Mouse (Mus musculus) fibroblast of lung, adult 2 months (primary cell): ENCODE measurements at regions not wholly inside any gene's neighbourhood (a gene's known extent, or its start where the extent isn't known, plus 50 kb on each side); places are given as distances from the start of the nearest gene placed in this dataset.

Experiments used
- DNase-seq: peaks from one replicate; pipeline ENCODE4 v3.0.0-alpha.2; 2011; ENCODE audit warnings: low read depth

DNA sequence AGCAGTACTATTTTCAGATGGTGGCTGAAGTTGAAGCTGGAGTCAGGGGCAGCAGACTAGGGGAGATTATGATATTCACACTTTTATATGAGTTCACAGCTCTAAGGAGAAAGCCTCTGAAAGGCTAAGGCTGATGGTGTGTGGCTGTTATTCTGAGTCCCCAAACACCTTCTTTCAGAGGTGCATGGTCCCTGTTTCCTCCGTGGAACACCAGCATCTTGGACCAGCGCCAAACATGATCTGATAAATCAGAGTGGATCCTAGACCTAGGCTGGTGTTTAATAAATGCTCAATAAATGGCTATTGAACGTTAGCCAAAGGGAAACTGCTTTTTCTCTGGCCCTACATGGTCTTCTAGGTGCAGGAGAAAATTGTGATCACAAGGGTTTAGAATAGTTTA is 269.2 kb downstream of the Agtpbp1 start:
- DNase-seq, result no peak

DNA sequence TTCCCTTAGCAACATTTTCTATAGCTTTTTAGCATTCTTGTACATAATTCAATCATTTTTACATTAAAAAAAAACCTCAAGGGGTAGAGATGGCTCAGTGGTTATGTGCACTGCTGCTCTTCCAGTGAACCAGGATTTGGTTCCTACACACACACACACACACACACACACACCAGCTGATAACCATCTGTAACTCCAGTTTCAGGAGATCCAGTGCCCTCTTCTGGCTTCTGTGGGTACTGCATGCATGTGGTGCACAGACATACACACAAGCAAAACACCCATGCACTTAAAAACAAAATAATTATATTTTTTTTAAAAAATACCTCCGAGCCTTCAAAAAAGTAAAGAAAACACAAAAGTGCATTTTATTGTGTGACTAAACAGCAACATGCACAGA is 270.6 kb downstream of the Agtpbp1 start:
- DNase-seq, result no peak

DNA sequence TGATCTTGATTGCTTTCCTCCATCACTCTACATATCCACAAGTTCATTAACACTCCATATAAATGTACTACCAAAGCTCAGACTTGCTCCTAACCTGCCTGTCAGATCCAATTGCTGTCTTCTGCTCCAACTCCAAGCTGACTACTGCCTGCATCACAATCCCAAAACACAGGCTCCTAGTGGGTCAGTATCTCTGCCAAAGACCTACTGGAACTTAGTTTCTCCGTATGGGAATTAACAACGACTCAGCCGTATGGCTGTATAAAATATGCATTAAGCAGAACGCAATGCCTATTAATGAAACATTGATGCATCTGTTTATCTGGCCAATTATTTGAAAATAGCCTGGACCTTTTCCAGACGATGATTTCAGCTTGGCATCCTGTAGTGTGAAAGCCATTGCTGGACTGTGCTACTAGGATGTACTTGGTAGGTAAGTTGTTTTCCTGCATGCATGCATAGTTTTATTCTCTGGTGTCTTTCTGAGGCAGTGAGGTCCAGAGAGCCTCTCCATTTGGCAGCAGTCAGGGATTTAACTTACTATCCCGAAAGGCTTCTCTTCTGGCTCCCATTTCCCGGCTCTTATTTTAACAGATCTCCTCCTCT is 271.2 kb downstream of the Agtpbp1 start:
- no peak for DNase-seq

GRCm38 (mm10) chr13:59292905-59293304 is 292.1 kb downstream of the Agtpbp1 start:
- no peak for DNase-seq

GRCm38 (mm10) chr13:59289127-59289526 is 295.9 kb downstream of the Agtpbp1 start:
- DNase-seq, result no peak

- no peak for DNase-seq
Observed at GRCm38 (mm10) chr13:59281199-59281598, 303.8 kb downstream of the Agtpbp1 start.

GRCm38 (mm10) chr13:59279136-59279535 is 305.9 kb downstream of the Agtpbp1 start:
- DNase-seq, result no peak

- no peak for DNase-seq
Observed at GRCm38 (mm10) chr13:59271661-59272060, 313.4 kb downstream of the Agtpbp1 start.

DNA sequence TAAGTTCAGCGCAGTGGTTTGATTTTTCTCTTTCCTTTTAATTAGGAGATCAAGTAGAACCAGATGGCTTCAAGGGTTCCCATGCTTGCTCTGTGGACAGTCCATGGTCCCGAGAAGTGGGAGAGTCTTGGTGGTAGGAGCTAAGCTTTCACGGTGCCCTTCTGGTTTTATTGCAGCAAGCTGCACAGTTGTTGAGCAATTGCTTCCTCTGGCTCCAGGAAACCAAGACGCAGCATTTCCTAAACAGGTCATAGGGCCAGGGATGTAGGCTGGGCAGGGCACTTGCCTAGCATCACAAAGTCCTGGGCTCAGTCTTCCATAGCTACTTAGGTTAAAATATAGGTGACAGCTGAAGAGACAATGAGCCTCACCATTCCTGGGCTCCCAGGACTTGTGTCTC is 318.2 kb downstream of the Agtpbp1 start:
- DNase-seq, result no peak

- DNase-seq, result no peak
Observed at GRCm38 (mm10) chr13:59264126-59264525, 320.9 kb downstream of the Agtpbp1 start.

- DNase-seq, result no peak
Observed at GRCm38 (mm10) chr13:59261924-59262323, 323.1 kb downstream of the Agtpbp1 start.

GRCm38 (mm10) chr13:59255798-59256435 is 329.1 kb downstream of the Agtpbp1 start:
- DNase-seq, result no peak

- no peak for DNase-seq
Observed at GRCm38 (mm10) chr13:59253667-59254558, 331.1 kb downstream of the Agtpbp1 start.

- no peak for DNase-seq
Observed at GRCm38 (mm10) chr13:59251252-59252006, 333.6 kb downstream of the Agtpbp1 start.

- no peak for DNase-seq
Observed at GRCm38 (mm10) chr13:59248411-59248810, 336.6 kb downstream of the Agtpbp1 start.

DNA sequence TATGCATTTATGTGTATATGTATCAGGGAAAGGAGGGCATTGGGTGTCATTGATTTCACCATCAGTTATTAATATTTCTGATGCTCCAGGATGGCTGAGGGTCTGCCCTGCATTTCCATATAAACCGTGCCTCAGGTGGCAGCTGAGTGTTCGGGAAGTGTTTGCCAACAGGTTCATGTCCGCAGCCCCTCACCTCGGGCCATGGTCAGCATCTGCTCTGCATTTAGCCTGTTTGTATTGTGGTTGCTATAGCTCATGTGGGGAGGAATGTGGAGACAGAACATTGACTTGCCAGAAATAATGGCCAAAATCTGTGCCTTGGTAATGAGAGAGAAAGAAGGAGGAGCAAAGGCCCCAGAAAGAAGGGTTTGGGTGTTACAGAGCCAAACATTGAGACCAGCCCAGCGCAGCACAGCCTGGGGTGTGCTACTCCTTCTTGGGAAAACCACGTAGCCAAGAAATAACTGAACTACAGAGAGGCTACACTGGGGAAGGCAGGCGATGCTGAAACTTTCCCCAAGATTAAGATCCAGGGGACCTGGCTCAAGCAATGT is 338.0 kb downstream of the Agtpbp1 start:
- DNase-seq, result no peak

GRCm38 (mm10) chr13:59246070-59246469 is 339.0 kb downstream of the Agtpbp1 start:
- DNase-seq, result no peak

DNA sequence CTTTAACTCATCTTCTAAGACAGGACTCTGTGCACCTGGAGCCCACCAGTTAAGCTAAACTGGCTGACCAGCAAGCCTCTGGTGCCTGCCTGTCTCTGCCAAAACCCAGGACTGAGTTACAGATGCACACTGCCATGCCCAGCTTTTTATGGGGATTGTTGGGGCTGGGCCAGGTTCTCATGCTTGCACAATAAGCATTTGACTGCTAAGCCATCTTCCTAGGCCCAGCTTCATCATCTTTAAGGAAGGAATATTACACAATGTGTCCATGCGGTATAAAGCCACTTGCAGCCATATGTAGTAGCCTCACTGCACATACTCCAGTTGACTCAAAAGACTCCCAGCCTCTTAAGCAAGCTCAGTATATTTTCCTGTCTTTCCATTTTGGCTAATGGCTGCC is 340.4 kb downstream of the Agtpbp1 start:
- DNase-seq, result no peak

GRCm38 (mm10) chr13:59242671-59243070 is 342.4 kb downstream of the Agtpbp1 start:
- no peak for DNase-seq

- no peak for DNase-seq
Observed at GRCm38 (mm10) chr13:59238696-59239095, 346.3 kb downstream of the Agtpbp1 start.

DNA sequence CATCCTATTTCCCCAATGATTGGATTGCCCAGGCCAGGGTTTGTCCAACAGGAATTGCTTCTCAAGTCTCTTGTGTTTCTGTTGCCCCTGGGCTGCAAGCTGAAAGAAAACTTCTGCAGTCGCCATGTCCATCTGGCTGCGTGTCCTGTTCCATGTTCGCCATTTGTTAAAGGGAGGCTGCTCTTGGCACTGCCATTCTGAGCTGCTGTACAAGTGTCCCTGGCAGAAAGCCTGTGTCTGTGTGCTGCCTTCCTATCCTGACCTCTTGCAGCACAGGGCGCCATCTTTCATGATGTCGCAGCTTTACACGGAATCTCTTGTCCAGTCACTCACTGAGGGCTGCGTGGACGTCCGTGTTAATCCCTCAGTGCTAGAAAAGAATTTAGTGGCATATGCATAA is 349.2 kb downstream of the Agtpbp1 start:
- no peak for DNase-seq

- DNase-seq, result no peak
Observed at GRCm38 (mm10) chr13:59229111-59229541, 355.9 kb downstream of the Agtpbp1 start.
